Mouse (Mus musculus): ENCODE measurements at regions not wholly inside any gene's neighbourhood (a gene's known extent, or its start where the extent isn't known, plus 50 kb on each side); places are given as distances from the start of the nearest gene placed in this dataset.

- no peak for TF ChIP-seq CTCF (IDR thresholded peaks at IDR 0.05)
- TF ChIP-seq EP300 (IDR thresholded peaks at IDR 0.05): 0 out of 2 replicates have a peak, but pooled peaks have one; percentile 26
These were observed 118.9 kb downstream of the Mid1ip1 start for GRCm38 (mm10) chrX:10833681-10834080.

Data from lung, postnatal 0 days (tissue).